Mouse (Mus musculus) adrenal gland (tissue): Measurements from ENCODE around the gene RPS10-NUDT3.

ENCODE experiments used
- intact Hi-C: fragments of 180-260 bp; cut with DNase I; formaldehyde crosslinking; loops from one replicate; pipeline ENCODE4 v1.15.1; 2025

RPS10-NUDT3 gene

DNA sequence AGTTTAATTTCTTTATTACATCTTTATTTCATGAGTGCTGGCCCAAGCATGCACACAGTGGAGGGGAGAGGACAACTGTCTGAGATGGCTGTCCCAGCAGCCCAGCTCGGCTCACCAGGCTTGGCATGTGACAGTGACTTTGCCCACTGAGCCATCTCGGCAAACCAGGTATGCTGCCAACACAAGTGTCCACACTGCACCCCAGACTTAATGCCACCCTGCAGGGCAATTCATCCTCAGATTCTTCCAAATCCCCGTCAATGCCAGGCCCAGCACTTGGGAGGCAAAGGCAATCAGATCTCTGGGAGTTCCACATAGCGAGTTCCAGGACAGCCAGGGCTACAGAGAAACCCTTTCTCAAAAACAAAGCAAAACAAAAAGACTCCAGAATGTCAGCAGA is 22.0 kb downstream of the RPS10-NUDT3 start:
- intact Hi-C loops, result no loop called here

GRCm38 (mm10) chr17:27611994-27612393 is 23.0 kb downstream of the RPS10-NUDT3 start:
- intact Hi-C loops, result no loop called here

DNA sequence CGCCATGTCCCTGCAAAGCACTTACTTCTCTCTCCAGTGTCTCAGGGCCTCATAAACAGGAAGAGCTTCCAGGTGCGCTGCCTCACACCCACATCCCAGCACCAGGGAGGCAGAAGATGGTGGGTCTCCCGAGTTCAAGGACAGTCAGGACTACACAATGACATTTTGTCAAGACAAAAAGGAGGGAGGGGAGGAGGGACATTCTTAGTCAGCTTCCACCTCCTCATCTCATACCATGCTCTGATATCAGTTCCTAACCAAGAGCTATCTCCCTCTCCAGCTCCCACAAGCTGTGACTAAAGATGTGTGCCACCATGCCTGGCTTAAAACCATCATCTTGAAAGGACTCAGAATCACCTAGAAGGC is 23.5 kb downstream of the RPS10-NUDT3 start:
- intact Hi-C loops, result no loop called here

DNA sequence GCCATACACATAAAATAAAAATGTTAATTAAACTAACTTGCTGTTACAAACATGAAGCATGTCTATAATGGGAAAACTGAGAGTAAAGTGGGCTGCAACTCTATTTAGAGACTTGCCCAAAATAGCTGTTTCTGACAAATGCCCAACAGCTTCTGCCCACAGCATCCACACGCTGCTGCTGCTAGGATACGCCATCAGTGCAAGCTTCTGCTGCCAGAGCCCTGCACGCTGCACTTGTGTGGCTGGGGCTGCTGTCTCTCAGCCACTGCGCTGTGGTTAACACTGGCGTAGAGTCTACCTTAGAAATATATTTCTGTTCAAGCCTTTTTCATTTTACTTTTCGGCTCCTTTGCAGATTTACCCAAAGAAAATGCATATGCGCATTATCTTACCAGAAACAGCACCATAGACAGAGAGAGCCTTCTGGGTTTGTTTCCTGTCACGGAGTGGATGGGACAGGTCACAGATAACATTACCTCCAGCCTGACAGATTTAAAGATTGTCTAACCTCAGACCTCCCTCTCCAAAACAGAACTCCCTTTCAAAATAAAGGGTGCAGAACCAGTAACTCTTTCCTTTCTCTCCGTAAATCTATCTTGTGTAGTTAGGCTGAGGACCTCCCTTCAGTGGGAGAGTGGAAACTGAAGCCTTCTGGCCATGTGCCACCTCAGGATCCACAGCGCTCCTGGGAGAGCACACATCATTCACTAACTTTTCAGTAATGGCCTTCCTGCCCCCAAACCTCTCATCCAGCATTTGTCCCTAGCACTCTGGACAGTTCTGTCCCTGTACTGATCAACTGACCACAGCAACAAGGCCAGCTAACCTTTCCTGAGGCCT is 24.1 kb downstream of the RPS10-NUDT3 start:
- intact Hi-C loops, result no loop called here

- intact Hi-C loops, result no loop called here
Observed at GRCm38 (mm10) chr17:27609576-27609975, 25.4 kb downstream of the RPS10-NUDT3 start.

DNA sequence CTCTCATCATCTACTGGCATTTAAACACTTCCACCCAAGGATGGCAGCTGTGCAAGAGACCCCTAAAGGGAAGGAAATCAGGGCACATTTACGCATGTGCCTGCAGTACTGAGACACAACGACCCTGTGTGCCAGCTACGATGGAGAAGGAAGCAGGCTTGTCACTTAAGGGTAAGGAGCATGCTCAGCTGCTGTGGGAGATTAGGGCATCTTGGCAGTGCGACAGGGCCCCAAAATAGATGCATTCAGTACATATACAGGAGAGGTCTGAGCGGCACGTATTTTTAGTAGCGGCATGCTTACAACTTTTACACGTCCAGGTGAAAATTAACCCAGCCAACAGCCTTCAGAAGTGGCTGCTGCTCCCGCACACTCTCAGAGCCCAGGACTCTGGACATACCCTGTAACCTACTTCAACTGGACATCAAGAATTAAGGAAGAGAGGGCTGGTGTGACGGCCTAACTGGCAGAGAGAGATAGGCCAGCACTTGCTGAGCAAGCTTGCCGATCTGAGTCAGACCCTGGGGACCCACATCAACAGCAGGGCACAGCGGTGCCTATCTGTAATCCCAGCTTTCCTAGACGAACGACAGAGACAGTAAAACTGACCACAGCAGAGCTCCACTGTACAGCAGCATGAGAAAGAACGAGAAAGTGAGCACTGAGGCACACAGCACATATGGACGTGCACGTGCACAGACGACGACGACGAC is 31.3 kb downstream of the RPS10-NUDT3 start:
- intact Hi-C loops, result no loop called here

GRCm38 (mm10) chr17:27603036-27603435 is 32.0 kb downstream of the RPS10-NUDT3 start:
- intact Hi-C loops, result no loop called here

DNA sequence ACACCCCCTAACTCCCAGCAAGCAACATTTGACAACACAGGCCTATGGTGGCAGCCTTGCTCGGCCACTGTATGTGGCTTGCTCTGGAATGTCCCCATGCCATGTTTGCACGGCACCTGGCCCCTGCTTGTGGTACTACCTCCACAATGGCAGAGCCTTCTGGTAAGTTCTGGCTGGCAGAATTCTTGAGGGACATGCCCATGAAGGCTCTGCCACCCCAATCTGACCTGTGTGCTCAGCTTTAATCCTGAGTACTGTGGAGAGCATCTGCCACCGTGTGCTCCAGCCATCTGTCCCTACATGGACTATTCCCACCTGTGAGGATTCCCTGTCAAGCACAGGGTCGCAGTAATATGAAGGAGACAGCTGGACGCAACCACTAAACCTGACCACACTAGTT is 34.2 kb downstream of the RPS10-NUDT3 start:
- intact Hi-C loops, result no loop called here

GRCm38 (mm10) chr17:27600286-27600685 is 34.7 kb downstream of the RPS10-NUDT3 start:
- intact Hi-C loops, result no loop called here

DNA sequence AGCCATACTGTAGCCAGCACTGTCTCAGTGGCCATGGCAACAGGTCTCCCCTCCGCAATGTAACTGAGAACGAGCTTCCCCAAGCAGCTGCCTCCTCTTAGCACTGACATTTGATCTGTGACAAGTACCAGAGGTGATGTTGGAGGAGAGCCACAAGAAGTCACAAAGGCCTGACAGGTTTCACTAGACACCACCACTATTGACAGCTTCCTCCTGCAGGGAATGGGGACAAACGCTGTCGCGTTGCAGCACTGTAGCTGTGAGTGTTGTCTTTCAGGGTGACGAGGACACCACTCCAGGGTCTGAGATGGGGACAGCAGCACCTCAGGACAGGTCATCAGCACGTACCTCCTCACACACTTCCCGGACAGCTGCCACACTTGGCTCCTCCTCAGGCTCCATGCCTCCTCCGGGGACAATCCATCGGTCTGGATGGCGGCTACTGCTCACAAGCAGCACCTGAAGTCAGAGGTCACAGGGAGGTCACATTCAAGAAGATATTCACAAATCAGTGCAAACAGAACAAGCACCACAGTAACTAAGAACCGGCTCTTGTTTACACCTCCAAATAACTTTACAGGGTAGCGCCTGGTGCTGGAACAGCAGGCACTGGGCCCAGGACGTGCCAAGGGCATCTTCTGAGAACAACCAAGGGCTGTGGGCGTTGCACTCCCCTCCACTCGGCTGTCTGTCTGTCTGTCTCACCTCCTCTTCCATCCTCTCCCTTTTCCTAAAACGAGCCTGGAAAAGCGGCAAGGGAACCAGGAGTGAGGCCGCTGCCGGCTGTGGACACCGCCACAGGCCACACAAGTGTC is 38.4 kb downstream of the RPS10-NUDT3 start:
- intact Hi-C loops, result no loop called here

DNA sequence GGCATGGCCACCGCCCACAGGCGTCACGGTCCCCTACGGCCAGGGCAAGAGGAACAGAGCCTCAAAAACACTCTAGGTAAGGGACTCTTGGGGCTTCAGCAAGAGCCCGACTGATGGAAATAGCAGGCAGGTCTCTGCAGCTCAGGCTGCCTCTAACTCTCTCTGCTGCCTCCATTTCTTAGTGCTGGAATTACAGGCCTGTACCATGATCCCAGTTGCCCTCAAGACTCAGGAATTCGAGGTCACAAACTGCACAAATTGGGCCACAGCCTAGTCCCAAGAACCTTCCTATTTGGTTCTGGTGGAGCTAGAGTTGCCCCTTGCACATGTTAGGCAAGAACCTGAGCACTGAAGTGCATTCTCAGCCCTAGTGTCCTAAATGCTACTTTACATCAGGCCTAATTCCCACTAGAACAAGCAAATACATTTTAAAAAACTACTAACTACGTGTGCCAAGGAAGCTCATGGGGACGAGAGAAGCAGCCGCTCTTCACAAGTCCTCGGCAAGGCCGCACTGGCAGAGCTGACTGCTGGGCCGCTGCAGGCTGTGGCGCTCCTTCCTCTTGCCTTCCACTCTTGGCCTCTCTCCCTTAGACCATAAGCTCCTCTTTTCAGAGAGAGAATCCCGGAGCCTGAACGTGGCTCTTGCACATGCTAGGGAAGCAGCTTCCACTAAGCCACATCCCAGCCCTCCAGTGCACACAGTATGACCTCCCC is 39.2 kb downstream of the RPS10-NUDT3 start:
- intact Hi-C loops, result no loop called here

DNA sequence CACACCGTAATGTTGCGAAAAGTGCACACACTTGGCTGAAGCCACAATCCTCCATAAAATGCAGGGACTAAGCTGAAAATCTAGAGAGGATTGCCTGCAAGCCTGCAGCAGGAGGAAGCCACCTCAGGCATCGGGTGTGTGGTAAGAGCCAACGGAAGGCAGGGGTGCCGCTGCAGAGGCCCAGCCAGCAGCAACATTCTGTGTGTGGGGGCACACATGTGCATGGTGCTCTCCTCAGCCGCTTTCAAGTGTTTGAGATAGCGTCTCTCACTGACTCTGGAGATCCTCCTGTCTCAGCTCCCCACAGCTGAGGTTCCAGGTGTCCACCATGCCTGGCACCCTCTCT is 42.5 kb downstream of the RPS10-NUDT3 start:
- intact Hi-C loops, result no loop called here

GRCm38 (mm10) chr17:27591826-27592564 is 43.0 kb downstream of the RPS10-NUDT3 start:
- intact Hi-C loops, result no loop called here

- intact Hi-C loops, result no loop called here
Observed at GRCm38 (mm10) chr17:27588231-27588630, 46.8 kb downstream of the RPS10-NUDT3 start.

- intact Hi-C loops, result no loop called here
Observed at GRCm38 (mm10) chr17:27587252-27587651, 47.8 kb downstream of the RPS10-NUDT3 start.

- intact Hi-C loops, result no loop called here
Observed at GRCm38 (mm10) chr17:27586661-27587060, 48.4 kb downstream of the RPS10-NUDT3 start.

DNA sequence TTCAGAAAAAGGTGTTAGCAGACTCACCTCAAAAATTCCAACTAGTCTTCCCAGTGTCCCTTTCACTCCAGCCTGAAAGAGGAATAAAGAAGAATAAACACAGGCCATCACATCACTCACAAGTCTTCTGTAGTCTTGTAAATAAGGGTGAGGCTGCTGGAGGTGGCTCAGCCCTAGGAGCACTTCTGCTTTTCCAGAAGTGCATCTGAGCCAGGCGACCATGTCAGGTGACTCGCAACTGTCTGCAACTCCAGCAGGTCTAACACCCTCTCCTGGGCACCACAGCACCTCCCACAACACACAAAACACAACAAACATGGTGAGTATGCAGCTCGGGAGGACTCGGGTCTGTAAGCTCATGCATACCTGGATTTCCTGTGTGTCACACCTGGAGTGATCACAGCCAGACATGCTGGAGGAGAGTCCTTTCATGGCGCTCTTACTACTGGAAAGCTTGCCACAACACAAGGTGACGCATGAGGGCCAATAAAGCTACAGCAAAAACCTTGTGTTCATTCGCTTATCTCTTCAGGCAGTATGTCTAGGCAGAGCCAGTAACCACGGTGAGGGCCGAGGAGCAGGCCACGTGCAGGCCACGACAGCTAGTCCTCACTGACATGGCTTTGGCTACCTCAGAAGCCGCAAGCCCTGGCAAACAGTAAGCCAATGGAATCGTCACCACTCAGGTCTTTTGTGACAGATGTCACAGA is 51.7 kb downstream of the RPS10-NUDT3 start:
- intact Hi-C loops, result no loop called here

DNA sequence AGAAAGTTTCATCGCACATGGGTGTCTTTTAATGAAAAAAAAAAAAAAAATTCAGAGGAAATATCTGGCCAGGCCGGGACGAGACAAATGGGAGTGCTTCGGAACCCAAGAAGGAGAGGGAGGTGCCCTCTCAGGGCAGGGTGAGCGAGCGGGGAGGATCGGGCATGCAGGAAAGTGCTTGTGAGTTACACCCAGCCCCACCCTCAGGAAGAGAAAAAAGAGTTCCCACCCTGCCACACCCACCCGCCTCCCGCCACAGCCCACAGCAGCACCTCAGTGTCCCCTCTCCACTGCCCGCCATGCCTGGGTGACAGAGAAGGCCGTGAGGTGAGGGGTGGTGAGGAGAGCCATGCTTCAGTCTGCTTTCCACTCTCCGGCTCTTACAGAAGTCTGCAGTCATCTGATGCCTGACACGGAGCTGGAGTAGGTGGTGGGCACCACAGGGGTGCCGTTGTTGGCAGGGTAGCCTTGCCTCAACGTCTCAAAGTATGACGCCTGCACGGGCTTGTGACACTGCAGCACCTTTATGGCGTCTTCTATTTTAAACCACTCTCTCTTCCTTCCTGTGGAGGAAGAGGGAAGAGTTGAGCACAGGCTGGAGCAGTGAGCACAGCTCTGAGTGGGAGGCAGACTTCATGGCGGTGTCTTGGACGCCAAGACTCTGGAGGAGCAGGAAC is 54.5 kb downstream of the RPS10-NUDT3 start:
- intact Hi-C loops, result no loop called here

GRCm38 (mm10) chr17:27579816-27580215 is 55.2 kb downstream of the RPS10-NUDT3 start:
- intact Hi-C loops, result no loop called here
